Comparison of ENCODE assay signal across 23 mouse cellular contexts in genomic region chr8:118838801-118839200, GRCm38 (mm10).
"Had no signal": no experiment of that assay in that cellular context is flagged by ENCODE, and none has a peak within 500 bp of the region (broad histone marks: within the 10 kb centered on the region; RNA-seq: fewer than 3 reads in every experiment).

No protein-coding gene starts in this region.

- H3K4me3 ChIP-seq: gastrocnemius, adult 2 months; heart, embryonic 10.5 days; heart, embryonic 12.5 days; hindbrain, embryonic 10.5 days; hindbrain, embryonic 12.5 days; intestine, embryonic 15.5 days; kidney, embryonic 15.5 days; layer of hippocampus, adult 2 months; left cerebral cortex, adult 2 months; limb, embryonic 10.5 days; limb, embryonic 12.5 days; liver, embryonic 13.5 days; liver, embryonic 15.5 days had no signal

- H3K27me3 ChIP-seq: heart, embryonic 12.5 days; hindbrain, embryonic 12.5 days; intestine, embryonic 15.5 days; limb, embryonic 12.5 days; liver, embryonic 13.5 days; liver, embryonic 15.5 days had no signal

- H3K4me1 ChIP-seq: heart, embryonic 10.5 days; heart, embryonic 12.5 days; hindbrain, embryonic 12.5 days; intestine, embryonic 15.5 days; limb, embryonic 10.5 days; limb, embryonic 12.5 days; liver, embryonic 13.5 days; liver, embryonic 15.5 days had no signal

- DNase-seq: gastrocnemius, adult 2 months; gastrocnemius, postnatal 10 days; gastrocnemius, postnatal 25 days; heart, adult 18-20 months; heart, postnatal 10 days; heart, postnatal 4 days; kidney, adult 8-10 months; kidney, postnatal 10 days; liver; liver, embryonic 13.5 days; liver, postnatal 0 days had no signal

- H3K36me3 ChIP-seq: heart, embryonic 10.5 days; heart, embryonic 12.5 days; hindbrain, embryonic 10.5 days; hindbrain, embryonic 12.5 days; intestine, embryonic 15.5 days; kidney, embryonic 15.5 days; limb, embryonic 10.5 days; limb, embryonic 12.5 days; liver, embryonic 13.5 days; liver, embryonic 15.5 days had no signal

- H3K27ac ChIP-seq: gastrocnemius, adult 2 months; heart, embryonic 10.5 days; hindbrain, embryonic 10.5 days; hindbrain, embryonic 12.5 days; hindbrain, embryonic 14.5 days; intestine, embryonic 15.5 days; kidney, embryonic 15.5 days; layer of hippocampus, adult 2 months; left cerebral cortex, adult 2 months; limb, embryonic 10.5 days; limb, embryonic 12.5 days; liver, embryonic 13.5 days; liver, embryonic 15.5 days had no signal
